Mouse (Mus musculus) brain, embryonic 14.5 days (tissue): ENCODE data around the gene Cdyl. TPM values are rescaled to one million over a fixed set of nuclear protein-coding genes. Genes with fewer than 3 reads are reported as not detected.

Experiments
- DNase-seq: peaks from one replicate; pipeline ENCODE4 v3.0.0-alpha.2; 2011; ENCODE audit warnings: low read depth
- CTCF ChIP-seq: fragments of 200-500 bp; IDR thresholded peaks from 2 replicates; pipeline ENCODE4 v1.5.1; 2012; ENCODE audit warnings: inconsistent platforms, mild to moderate bottlenecking, moderate library complexity, borderline replicate concordance; ENCODE audit not compliant: insufficient read depth, insufficient read length; ENCODE audit errors: extremely low read depth
- POLR2A ChIP-seq: fragments of 200-500 bp; IDR thresholded peaks from 2 replicates; pipeline ENCODE4 v1.6.1; 2012; ENCODE audit warnings: mild to moderate bottlenecking, inconsistent platforms, borderline replicate concordance; ENCODE audit not compliant: poor library complexity, insufficient read depth, insufficient read length, severe bottlenecking; ENCODE audit errors: extremely low read depth
- polyA plus RNA-seq: library from polyadenylated mRNA; depleted of rRNA; stranded (reverse); fragments of >200 nt; gene quantifications from 2 replicates; pipeline ENCODE4 v1.2.3, GENCODE M21; 2012

Gene Cdyl
- polyA plus RNA-seq, 1 experiment = 6.9 TPM

DNA sequence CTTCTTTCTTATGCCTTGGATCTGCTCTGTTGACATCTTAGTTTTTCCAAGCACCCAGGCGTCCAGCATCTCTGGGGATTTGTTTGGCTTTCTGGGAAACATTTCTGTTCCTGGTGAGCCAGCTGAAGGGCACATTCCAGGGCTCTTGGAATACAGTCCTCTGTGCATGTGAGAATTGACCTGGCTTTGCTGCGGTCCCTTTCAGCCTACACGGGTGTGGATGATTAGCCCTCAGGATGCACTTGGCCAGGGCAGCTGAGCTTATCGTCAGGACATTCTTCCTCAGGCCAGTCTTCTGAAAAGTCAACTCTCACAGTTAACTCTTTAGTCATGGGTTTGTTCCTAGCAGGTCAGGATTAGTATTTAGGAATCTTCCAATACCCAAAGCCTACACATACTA is 136.7 kb downstream of the Cdyl start:
- DNase-seq = no peak
- TF ChIP-seq POLR2A = no peak
- no peak for TF ChIP-seq CTCF

DNA sequence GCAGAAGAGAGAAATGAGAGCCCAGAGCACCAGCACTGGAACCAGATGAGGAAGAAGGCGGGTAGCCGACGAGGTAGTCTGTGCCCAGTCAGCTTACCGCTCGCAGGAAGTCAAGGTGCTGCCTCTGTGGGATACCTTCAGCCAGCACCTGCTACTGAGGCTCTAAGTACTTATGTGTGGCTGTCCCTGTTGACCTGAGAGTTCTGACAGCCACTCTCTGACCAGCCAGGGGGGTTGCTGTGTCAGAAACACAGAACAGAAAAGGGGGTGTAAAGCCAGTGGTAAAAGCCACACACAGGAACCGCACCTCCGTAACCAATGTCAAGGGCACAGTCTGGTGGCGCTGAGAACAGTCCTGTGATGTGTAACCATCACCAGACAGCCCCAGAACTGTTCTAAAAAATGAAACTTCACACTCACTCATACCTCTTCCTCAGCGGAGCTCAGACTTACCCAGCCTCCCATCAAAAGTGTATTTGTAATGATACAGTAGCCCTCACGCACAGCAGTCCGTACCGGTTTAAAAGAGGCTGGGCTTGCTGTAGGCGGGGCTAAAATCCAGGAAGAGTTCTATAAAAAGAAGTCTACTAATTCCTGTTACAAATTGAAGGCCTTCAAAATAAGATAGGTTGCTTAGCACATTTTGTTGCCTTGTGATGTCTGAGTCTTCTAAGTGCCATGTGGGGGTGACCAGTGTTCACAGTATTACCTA is 138.3 kb downstream of the Cdyl start:
- TF ChIP-seq POLR2A (no peak), CTCF (no peak)
- DNase-seq = no peak

DNA sequence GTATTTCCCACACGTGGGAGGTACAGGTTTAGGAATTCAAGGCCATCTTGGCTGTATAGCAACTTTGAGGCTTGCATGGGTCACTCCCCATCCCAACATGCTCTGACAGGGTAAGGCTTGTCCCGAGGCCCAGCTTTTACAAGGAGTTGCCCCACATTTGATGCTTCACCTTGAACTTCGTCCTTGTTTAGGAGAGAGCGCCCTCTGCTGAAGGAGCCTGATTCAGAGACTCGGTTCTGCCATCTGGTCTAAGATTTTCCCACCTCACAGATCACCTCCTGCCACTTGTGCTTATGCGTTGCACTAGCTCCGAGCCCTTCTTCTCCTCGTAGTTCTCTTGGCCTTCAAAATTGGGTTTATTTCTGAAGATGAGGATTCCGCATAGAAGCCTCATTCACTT is 139.0 kb downstream of the Cdyl start:
- peak; percentile 60 for DNase-seq
- TF ChIP-seq CTCF (peak; percentile 56; the same call in 1 of the 2 replicates), POLR2A (no peak)

DNA sequence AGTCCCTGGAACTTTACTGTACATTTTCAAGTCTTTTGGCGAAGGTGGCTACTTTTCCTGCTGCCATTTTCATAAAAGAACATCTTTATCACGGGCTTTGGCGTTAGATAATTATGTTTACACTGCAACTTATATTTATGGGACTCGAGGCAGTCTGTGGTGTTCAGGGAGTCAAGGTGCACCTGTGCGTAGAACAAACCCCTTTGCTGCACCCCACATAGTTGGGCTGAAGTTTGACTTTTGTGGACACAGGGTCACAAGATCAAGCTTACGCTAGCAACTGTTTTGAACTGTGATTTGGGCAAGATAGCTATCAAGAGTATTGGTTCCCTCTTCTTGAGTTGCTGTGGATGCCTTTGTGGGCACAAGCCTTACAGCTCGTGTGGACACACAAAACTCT is 140.6 kb downstream of the Cdyl start:
- no peak for DNase-seq
- TF ChIP-seq CTCF (no peak), POLR2A (no peak)

DNA sequence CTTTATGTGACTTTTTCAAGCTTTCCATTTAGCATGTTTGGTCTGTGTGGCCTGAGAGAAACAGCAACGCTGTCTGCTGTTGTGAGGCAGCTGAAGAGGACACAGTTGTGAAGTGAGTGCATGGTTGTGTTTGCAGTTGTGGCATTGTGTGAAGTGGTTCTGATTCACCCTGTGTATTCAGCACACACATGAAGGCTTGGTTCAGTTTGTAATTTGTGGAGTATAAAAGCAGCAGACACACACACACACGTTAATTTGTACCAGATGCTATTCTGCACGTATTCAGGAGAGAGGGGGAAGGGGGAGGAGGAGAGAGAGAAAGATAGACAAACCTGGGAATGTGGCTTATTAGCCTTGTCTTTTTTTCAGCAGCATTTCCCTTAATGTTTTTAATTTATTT is 146.1 kb downstream of the Cdyl start:
- no peak for DNase-seq
- TF ChIP-seq POLR2A = no peak
- TF ChIP-seq CTCF = no peak

DNA sequence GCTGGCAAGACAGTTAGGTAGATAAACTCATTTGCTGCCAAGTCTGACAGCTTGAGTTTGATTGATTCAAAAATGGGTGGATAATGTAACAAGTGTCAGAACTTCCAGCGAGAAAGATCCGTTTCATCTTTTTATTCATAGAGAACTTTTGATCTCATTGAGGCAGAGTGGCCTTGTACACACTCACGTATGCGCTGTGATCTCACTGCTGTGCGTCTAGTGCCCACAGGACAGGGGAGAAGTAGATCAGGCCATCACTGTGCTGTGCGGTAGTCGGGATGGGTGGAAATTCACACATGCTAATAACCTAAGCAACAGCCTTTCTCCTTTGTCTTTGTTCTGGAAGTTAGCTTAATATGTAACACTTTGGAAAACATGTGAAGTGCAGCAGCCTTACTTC is 146.5 kb downstream of the Cdyl start:
- peak; percentile 23 for DNase-seq
- no peak for TF ChIP-seq POLR2A
- no peak for TF ChIP-seq CTCF

DNA sequence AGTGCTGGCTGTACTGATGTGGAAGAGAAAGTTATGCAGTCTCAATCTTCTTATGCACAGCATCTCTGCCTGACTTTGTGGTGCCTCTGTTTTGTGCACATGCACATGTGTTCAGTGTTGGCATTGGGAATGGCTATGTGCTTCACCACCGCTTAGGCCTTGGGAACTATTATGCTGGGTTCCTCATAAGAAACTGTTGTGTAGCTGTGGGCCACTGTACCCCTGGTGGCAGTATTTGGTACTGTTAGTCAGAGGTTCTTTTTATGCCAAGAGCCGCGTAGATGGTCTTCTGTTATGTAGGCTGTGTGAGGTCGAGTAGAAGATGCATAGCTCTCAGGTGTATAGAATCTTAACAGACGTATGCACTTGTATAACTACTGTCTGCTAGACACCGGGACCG is 147.4 kb downstream of the Cdyl start:
- DNase-seq = no peak
- peak; percentile 22; the same call in 1 of the 2 replicates for TF ChIP-seq CTCF
- no peak for TF ChIP-seq POLR2A

DNA sequence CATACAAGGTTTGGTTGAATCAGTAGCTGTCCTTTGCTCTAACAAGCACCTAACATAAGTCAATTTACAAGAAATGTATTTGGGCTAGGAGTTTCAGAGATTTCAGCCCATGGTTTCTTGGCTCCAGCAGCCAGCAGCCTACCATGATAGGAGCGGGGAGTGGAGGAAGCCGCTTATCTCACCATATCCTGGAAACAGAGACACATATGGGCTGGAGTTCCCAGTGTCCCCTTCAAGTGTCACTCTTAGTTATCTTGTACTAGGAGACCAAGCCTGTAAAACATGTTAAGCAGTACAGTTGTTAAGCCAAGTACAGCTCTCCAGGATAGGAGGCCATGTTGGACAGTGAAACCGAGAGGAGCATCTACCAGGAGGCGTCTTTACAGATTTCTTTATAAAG is 147.9 kb downstream of the Cdyl start:
- DNase-seq = no peak
- TF ChIP-seq CTCF (no peak), POLR2A (no peak)

DNA sequence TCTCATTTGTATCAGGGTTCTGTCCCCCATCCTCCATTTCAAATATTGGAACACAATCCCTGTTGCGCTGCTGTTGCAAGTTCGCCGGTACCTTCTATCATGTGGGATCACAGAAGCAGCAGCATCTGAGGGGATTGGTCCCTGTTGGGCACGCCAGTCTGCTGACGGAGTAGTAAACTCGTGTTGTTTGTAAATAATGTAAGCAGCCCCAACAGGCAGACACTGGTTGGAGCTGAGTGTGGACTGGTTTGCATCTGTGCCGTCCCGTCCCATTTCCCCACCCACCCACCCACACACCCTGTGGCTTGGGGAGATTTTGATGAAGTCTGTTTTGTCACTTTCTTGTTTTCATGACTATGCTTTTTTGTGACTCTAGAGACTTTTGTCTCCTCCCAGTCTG is 148.3 kb downstream of the Cdyl start:
- TF ChIP-seq CTCF (no peak), POLR2A (no peak)
- DNase-seq = no peak

DNA sequence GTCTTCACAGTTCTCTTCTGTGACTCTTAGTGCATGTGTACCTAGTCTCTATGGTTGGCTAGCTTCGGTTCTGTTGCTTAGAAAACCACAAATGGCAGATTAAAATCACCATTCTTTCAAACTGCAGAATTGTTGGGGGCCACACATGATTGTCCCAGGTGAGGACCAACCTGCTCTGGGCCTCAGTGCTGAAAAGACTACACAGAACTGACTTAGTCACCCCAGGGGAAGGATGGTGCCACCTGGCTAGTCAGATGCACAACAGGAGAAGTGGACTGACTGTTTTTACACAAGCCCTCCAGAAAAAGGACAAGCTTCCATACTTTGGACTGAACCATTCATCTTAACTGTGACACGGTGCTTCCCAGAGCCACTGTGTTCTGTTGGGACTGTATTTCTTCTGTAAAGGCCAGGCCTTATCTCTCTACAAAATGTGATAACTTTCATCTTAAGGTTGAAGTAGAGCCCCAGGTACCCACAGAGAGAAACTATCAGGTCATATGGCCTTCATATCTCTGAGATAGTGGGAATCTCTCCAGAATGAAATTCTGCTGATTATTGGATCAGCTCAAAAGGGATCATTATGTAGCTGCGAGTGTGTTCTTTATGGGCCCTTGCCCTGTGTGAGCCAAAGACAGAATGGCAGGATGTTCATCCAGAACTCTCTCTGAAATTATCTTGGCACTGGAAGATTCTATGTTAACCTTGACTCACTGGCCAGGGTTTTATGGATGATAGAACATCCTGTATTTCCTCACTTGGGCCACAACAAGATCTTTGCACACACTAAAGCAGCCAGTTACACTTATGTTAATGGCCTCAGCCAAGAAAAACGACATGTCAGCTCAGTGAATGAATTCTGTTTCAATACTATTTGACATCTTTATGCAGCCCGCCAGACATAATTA is 149.9 kb downstream of the Cdyl start:
- DNase-seq = peak; percentile 39
- TF ChIP-seq CTCF (no peak), POLR2A (no peak)

DNA sequence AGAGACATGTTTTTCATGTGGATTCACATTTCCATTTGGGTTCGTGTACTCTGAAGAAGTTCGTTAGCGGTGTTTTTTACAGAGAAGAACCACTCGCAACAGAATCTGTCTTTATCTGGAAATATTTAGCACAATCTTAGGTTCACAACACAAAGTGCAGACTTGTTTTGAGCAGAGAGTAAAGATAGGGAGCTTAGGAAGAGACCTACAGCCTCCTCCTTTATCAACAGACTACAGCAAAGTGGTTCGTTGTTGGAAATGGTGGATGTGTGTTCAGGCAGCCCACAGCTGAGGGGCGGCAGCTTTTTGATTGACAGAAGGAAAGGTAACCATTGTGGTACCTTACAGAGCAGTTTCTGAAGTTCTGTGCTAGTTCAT is 150.5 kb downstream of the Cdyl start:
- no peak for TF ChIP-seq CTCF
- no peak for TF ChIP-seq POLR2A
- no peak for DNase-seq
